Mouse (Mus musculus): ENCODE data around the gene Gm11020. TPM values are rescaled to one million over a fixed set of nuclear protein-coding genes. Genes with fewer than 3 reads are reported as not detected.

Gm11020 gene
- polyA plus RNA-seq, 1 experiment: not detected

DNA sequence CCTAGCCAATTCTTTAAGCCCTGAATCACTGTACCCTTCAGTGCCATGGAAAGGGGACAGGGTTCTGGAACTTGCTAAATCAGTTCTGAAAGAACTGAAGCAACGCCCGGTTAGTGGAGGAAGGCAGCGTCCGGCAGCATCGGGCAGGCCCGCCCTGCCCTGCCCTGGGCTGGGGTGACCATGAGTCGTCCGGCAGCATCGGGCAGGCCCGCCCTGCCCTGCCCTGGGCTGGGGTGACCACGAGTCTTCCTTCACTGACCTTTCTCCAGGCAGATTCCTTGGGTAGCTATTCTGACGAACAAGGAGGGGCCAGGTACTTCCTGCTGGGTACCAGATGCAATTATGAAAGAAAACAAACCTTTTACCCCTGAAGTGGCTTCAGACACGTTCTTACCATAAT is 28.7 kb downstream of the Gm11020 start:
- no peak overlapping the region for H3K4me3 ChIP-seq (replicated peaks; ENCODE audit: control insufficient read depth, low read depth, low read length)
- WGBS: 75% methylated on average over 13 of the region's 13 CpGs
- no peak overlapping the region for H3K27ac ChIP-seq (ENCODE audit: control insufficient read depth, insufficient read depth, low read depth, low read length, poor library complexity)
- TF ChIP-seq CTCF (IDR thresholded peaks at IDR 0.05; ENCODE audit: control insufficient read depth, insufficient read depth, low read length): no peak
- no peak for TF ChIP-seq POLR2A (IDR thresholded peaks at IDR 0.05; ENCODE audit: borderline replicate concordance, control insufficient read depth, low read depth, low read length)
- no peaks in the 10 kb centered on the region for H3K4me1 ChIP-seq (ENCODE audit: control insufficient read depth, insufficient read depth, low read length)

DNA sequence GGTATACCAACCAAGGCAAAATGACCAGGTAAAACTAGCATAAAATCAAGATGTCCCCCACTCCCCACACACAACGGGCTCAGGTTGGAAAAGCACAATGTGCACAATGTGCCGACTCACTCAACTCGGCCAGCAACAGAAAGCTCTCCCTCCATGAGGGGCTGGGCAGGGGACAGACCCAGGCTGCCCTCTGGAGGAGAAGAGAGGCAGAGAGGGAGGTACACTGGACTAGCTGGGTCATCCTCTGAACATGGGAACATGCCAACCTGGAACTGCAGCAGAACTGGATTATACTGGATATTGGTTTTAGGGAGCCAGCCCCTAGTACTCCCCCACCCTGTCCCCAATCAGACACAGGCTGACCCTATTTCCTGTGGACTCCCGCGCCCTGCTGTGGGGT is 31.8 kb downstream of the Gm11020 start:
- TF ChIP-seq POLR2A (IDR thresholded peaks at IDR 0.05; ENCODE audit: borderline replicate concordance, control insufficient read depth, low read depth, low read length) (no peak), CTCF (IDR thresholded peaks at IDR 0.05; ENCODE audit: control insufficient read depth, insufficient read depth, low read length) (no peak; the same call in 1 of the 2 replicates)
- Histone ChIP-seq H3K4me3 (replicated peaks; ENCODE audit: control insufficient read depth, low read depth, low read length) (no peak overlapping the region), H3K4me1 (ENCODE audit: control insufficient read depth, insufficient read depth, low read length) (no peaks in the 10 kb centered on the region), H3K27ac (ENCODE audit: control insufficient read depth, insufficient read depth, low read depth, low read length, poor library complexity) (no peak overlapping the region)
- WGBS: 40% methylated on average over 5 of the region's 5 CpGs

DNA sequence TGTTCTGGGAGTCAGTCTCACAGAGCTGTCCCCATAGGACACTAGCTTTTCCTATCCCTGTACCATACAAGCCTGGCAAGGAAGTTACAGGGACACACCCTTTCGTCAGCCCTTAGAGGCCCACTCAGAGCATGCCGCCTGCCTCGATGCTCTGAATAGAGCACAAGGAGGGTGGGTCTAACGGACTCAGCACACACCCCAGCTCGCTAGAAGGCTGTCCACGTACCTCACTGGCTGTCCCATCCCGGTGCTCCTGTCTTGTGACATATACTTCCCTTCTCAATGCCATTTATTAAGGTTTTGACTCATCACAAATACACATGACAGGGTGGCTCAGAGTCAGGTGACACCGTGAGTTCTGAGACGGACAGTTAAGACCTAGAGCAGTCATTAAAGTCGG is 33.1 kb downstream of the Gm11020 start:
- TF ChIP-seq POLR2A (IDR thresholded peaks at IDR 0.05; ENCODE audit: borderline replicate concordance, control insufficient read depth, low read depth, low read length): no peak
- TF ChIP-seq CTCF (IDR thresholded peaks at IDR 0.05; ENCODE audit: control insufficient read depth, insufficient read depth, low read length): no peak
- 86% methylated on average over 10 of the region's 10 CpGs for WGBS

DNA sequence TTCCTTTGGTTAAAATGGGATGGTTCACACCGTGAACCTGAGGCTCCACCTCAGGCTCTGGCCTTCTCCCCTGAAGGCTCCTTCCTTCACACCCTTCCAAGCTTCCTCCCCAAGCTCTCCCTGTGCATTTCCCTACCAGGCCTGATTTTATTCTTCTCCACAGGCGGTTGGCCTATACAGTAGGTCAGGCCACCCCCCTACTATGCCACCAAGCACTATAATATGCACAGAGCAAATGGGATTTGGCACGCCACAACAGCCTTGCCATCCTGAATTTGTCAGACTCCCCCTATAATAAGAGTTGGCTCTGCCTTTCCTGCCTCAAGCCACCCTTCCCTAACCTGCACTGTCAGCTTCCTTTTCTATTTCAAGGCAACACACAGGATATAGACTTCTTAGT is 37.3 kb downstream of the Gm11020 start:
- Histone ChIP-seq H3K27ac (ENCODE audit: control insufficient read depth, insufficient read depth, low read depth, low read length, poor library complexity) (no peak overlapping the region), H3K4me1 (ENCODE audit: control insufficient read depth, insufficient read depth, low read length) (no peaks in the 10 kb centered on the region), H3K4me3 (replicated peaks; ENCODE audit: control insufficient read depth, low read depth, low read length) (no peak overlapping the region)
- 63% methylated on average over 3 of the region's 3 CpGs for WGBS
- TF ChIP-seq POLR2A (IDR thresholded peaks at IDR 0.05; ENCODE audit: borderline replicate concordance, control insufficient read depth, low read depth, low read length) (no peak), CTCF (IDR thresholded peaks at IDR 0.05; ENCODE audit: control insufficient read depth, insufficient read depth, low read length) (no peak)

More for the DNA sequence above, 33.1 kb downstream of the Gm11020 start:
- H3K4me1 ChIP-seq (ENCODE audit: control insufficient read depth, insufficient read depth, low read length): no peaks in the 10 kb centered on the region
- H3K27ac ChIP-seq (ENCODE audit: control insufficient read depth, insufficient read depth, low read depth, low read length, poor library complexity): no peak overlapping the region
- H3K4me3 ChIP-seq (replicated peaks; ENCODE audit: control insufficient read depth, low read depth, low read length): no peak overlapping the region

DNA sequence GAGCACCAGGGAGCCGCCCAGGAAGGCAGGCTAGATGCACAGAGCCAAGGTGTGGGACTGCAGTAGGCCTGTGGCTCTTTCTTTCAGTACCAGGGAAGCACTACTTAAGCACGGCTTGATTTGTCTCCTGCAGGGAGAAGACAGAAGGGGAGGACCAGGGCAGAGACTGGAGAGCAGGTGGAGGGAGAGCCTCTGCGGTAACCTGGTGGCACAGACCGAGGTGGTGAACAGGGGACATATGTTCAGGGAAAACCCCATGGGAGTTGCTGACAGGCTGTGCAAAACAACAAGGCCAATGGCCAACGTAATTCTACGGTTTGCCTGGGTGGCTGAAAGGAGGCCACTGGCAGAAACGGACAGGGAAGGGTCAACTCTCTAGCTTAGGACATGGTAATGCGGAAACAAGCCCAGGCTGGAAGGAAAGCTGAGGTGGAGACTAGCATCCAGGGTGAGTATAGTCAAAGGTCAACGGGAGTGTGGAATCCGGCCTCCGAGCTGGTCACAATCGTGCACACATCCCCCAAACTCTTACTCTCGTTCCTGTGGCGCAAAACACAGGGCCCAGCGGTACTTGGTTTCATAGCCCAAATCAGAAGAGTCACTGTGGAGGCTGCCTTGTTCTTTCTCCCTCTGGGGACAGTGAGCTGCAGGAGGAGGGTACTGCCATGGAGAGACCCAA is 38.5 kb downstream of the Gm11020 start:
- WGBS: 88% methylated on average over 15 of the region's 15 CpGs
- H3K27ac ChIP-seq (ENCODE audit: control insufficient read depth, insufficient read depth, low read depth, low read length, poor library complexity): no peak overlapping the region

DNA sequence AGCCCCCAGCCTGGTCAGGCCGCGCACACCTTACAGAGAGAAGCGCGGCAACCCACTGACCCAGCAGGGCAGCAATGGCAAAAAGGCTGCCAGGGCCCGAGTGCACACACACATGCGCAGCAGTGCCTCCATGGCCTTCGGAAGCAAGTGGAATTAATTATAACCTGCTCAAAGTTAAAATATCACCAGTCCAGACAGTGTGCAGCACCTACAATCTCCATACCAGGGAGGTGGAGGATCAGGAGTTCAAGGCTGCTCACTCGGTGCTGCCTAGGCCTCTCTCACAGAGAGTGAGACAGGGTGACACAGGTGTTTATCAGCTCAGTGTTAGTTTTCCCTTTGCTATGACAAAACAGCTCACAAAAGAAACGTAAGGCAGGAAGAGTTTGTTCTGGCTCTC is 44.3 kb downstream of the Gm11020 start:
- TF ChIP-seq POLR2A (IDR thresholded peaks at IDR 0.05; ENCODE audit: borderline replicate concordance, control insufficient read depth, low read depth, low read length) (no peak), CTCF (IDR thresholded peaks at IDR 0.05; ENCODE audit: control insufficient read depth, insufficient read depth, low read length) (no peak)
- WGBS: 88% methylated on average over 9 of the region's 9 CpGs

More for the DNA sequence above, 38.5 kb downstream of the Gm11020 start:
- no peaks in the 10 kb centered on the region for H3K4me1 ChIP-seq (ENCODE audit: control insufficient read depth, insufficient read depth, low read length)
- TF ChIP-seq CTCF (IDR thresholded peaks at IDR 0.05; ENCODE audit: control insufficient read depth, insufficient read depth, low read length) (no peak), POLR2A (IDR thresholded peaks at IDR 0.05; ENCODE audit: borderline replicate concordance, control insufficient read depth, low read depth, low read length) (no peak)
- H3K4me3 ChIP-seq (replicated peaks; ENCODE audit: control insufficient read depth, low read depth, low read length): no peak overlapping the region

DNA sequence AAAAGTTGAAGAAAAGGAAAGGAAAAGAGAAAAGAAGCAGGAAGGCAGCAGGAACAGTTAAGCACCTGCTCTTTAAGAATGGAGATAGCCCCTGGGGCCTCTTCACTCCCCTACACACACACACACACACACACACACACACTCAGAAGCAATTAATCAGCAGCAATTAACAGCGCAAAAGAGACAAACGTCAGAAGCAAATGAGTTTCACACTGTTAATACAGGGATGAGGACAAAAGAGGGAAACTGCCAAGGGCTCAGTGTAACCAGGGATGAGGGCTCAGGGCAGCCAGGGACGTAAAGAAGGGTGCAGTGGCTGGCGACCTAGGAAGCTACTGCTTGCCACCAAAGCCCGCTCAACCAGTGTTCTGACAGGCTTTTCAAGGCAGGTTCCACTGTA is 46.0 kb downstream of the Gm11020 start:
- 83% methylated on average over 5 of the region's 5 CpGs for WGBS
- H3K4me1 ChIP-seq (ENCODE audit: control insufficient read depth, insufficient read depth, low read length): no peaks in the 10 kb centered on the region
- no peak overlapping the region for H3K4me3 ChIP-seq (replicated peaks; ENCODE audit: control insufficient read depth, low read depth, low read length)
- H3K27ac ChIP-seq (ENCODE audit: control insufficient read depth, insufficient read depth, low read depth, low read length, poor library complexity): no peak overlapping the region
- TF ChIP-seq CTCF (IDR thresholded peaks at IDR 0.05; ENCODE audit: control insufficient read depth, insufficient read depth, low read length) (no peak), POLR2A (IDR thresholded peaks at IDR 0.05; ENCODE audit: borderline replicate concordance, control insufficient read depth, low read depth, low read length) (no peak)

More for the DNA sequence above, 44.3 kb downstream of the Gm11020 start:
- H3K4me1 ChIP-seq (ENCODE audit: control insufficient read depth, insufficient read depth, low read length): no peaks in the 10 kb centered on the region
- H3K27ac ChIP-seq (ENCODE audit: control insufficient read depth, insufficient read depth, low read depth, low read length, poor library complexity): no peak overlapping the region
- H3K4me3 ChIP-seq (replicated peaks; ENCODE audit: control insufficient read depth, low read depth, low read length): no peak overlapping the region

DNA sequence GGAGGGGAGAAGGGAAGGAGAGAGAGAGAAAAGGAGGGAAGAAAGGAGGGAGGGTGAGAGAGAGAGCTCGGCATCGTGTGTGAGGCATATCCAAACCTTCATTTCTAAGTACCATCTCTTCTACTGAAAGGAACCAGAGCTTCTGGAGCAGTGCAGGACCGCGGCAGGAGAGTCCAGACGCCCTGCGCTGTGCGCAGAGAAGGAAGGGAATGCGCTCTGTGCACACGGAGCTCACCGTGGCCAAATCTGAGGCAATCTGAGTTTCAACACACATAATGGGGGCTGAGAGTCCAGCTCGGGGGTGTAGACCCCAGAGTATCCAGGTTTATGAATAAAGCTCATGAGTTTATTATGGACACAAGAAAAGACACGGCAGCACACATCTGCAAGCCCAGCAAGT is 48.2 kb downstream of the Gm11020 start:
- Histone ChIP-seq H3K27ac (ENCODE audit: control insufficient read depth, insufficient read depth, low read depth, low read length, poor library complexity) (no peak overlapping the region), H3K4me3 (replicated peaks; ENCODE audit: control insufficient read depth, low read depth, low read length) (no peak overlapping the region), H3K4me1 (ENCODE audit: control insufficient read depth, insufficient read depth, low read length) (no peaks in the 10 kb centered on the region)
- 71% methylated on average over 12 of the region's 12 CpGs for WGBS
- TF ChIP-seq POLR2A (IDR thresholded peaks at IDR 0.05; ENCODE audit: borderline replicate concordance, control insufficient read depth, low read depth, low read length) (no peak), CTCF (IDR thresholded peaks at IDR 0.05; ENCODE audit: control insufficient read depth, insufficient read depth, low read length) (no peak)

DNA sequence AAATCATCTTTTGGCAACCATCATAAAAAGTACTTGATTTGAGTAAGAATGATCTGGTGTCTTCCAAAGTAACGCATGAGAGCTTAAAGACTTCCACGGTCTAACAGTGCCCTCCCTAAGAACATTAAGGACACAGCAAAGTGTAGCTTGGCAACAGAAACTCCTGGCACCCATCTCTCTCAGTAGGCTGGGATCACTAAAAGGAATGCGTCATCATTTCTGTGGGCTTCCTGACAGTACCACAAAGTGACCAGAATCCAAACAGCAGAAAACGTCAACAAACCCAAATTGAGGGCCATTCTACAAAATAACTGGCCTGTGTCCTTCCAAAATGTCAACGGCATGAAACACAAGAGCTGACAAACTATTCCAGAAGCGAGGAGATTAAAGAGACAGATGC is 48.7 kb downstream of the Gm11020 start:
- Histone ChIP-seq H3K27ac (ENCODE audit: control insufficient read depth, insufficient read depth, low read depth, low read length, poor library complexity) (no peak overlapping the region), H3K4me3 (replicated peaks; ENCODE audit: control insufficient read depth, low read depth, low read length) (no peak overlapping the region), H3K4me1 (ENCODE audit: control insufficient read depth, insufficient read depth, low read length) (no peaks in the 10 kb centered on the region)
- 72% methylated on average over 6 of the region's 6 CpGs for WGBS
- TF ChIP-seq CTCF (IDR thresholded peaks at IDR 0.05; ENCODE audit: control insufficient read depth, insufficient read depth, low read length): no peak
- no peak for TF ChIP-seq POLR2A (IDR thresholded peaks at IDR 0.05; ENCODE audit: borderline replicate concordance, control insufficient read depth, low read depth, low read length)
